Mouse (Mus musculus): ENCODE results near the gene Nme7. TPM values are rescaled to one million over a fixed set of nuclear protein-coding genes. Genes with fewer than 3 reads are reported as not detected.

The Nme7 gene
- polyA plus RNA-seq, 1 experiment from 2014 or later = 7.6 TPM

GRCm38 (mm10) chr1:164482833-164483232 lies 178.9 kb downstream of the Nme7 start:
- Histone ChIP-seq H3K4me1 (ENCODE audit: insufficient read depth) (no peaks in the 10 kb centered on the region), H3K36me3 (replicated peaks; ENCODE audit: insufficient read depth, low read length) (no peaks in the 10 kb centered on the region), H3K9ac (replicated peaks) (no peak overlapping the region), H3K9me3 (ENCODE audit: low read length) (no peaks in the 10 kb centered on the region), H3K27me3 (ENCODE audit: insufficient read depth, low read length) (no peaks in the 10 kb centered on the region), H3K27ac (ENCODE audit: low read depth) (no peak overlapping the region), H3K4me2 (ENCODE audit: low read depth, low read length) (no peak overlapping the region), H3K4me3 (ENCODE audit: low read depth, low read length) (no peak overlapping the region)
- ATAC-seq (no peak), DNase-seq (no peak)
- TF ChIP-seq EP300 (IDR thresholded peaks at IDR 0.05; ENCODE audit: low read depth) (no peak), CTCF (IDR thresholded peaks at IDR 0.05; ENCODE audit: low read depth) (no peak)
- 75% methylated on average over 3 of the region's 3 CpGs for WGBS (ENCODE audit: insufficient replicate concordance)

- ATAC-seq = no peak
- TF ChIP-seq EP300 (IDR thresholded peaks at IDR 0.05; ENCODE audit: low read depth) = no peak
- TF ChIP-seq CTCF (IDR thresholded peaks at IDR 0.05; ENCODE audit: low read depth) = no peak
- H3K9me3 ChIP-seq (ENCODE audit: low read length) = no peaks in the 10 kb centered on the region
Measured at GRCm38 (mm10) chr1:164483728-164484127, 179.8 kb downstream of the Nme7 start.

More at GRCm38 (mm10) chr1:164483728-164484127, 179.8 kb downstream of the Nme7 start:
- no peak for DNase-seq
- H3K9ac ChIP-seq (replicated peaks) = no peak overlapping the region
- no peak overlapping the region for H3K4me2 ChIP-seq (ENCODE audit: low read depth, low read length)
- H3K36me3 ChIP-seq (replicated peaks; ENCODE audit: insufficient read depth, low read length) = no peaks in the 10 kb centered on the region
- H3K27ac ChIP-seq (ENCODE audit: low read depth) = no peak overlapping the region
- H3K27me3 ChIP-seq (ENCODE audit: insufficient read depth, low read length) = no peaks in the 10 kb centered on the region
- no peaks in the 10 kb centered on the region for H3K4me1 ChIP-seq (ENCODE audit: insufficient read depth)
- H3K4me3 ChIP-seq (ENCODE audit: low read depth, low read length) = no peak overlapping the region

Other genes with a start within 250 kb of the Nme7 start
- 10.2 and 10.8 TPM in 2 replicates for gene Sell, start 242.1 kb upstream of the Nme7 start, polyA plus RNA-seq (2015; fragmentation: Nextera tagmentation; extraction: Ambion mirVana)
- gene Selp, start 188.9 kb upstream of the Nme7 start, polyA plus RNA-seq (2015; fragmentation: Nextera tagmentation; extraction: Ambion mirVana) = 1.7 and 2.1 TPM in 2 replicates
- 24.5 and 28.2 TPM in 2 replicates for gene F5, start 152.3 kb upstream of the Nme7 start, polyA plus RNA-seq (2015; fragmentation: Nextera tagmentation; extraction: Ambion mirVana)
- 31.1 and 31.4 TPM in 2 replicates for gene Slc19a2, start 55.1 kb upstream of the Nme7 start, polyA plus RNA-seq (2015; fragmentation: Nextera tagmentation; extraction: Ambion mirVana)
- 2.6 and 2.7 TPM in 2 replicates for gene Ccdc181, start 28.5 kb upstream of the Nme7 start, polyA plus RNA-seq (2015; fragmentation: Nextera tagmentation; extraction: Ambion mirVana)
- gene Blzf1, start 3.4 kb downstream of the Nme7 start, polyA plus RNA-seq (2015; fragmentation: Nextera tagmentation; extraction: Ambion mirVana) = 9.6 and 9.7 TPM in 2 replicates
- gene Atp1b1, start 154.2 kb downstream of the Nme7 start, polyA plus RNA-seq (2015; fragmentation: Nextera tagmentation; extraction: Ambion mirVana) = 38.6 and 38.8 TPM in 2 replicates